Mouse (Mus musculus) G1E (cell line): ENCODE measurements around the gene Golga2.

Experiments used
- CTCF ChIP-seq: IDR thresholded peaks from 2 replicates; pipeline ENCODE4 v1.5.1; 2012; ENCODE audit warnings: low read depth, low read length, inconsistent platforms, mixed read lengths
- GATA1 ChIP-seq: IDR thresholded peaks from 2 replicates; pipeline ENCODE4 v1.6.1; 2012; ENCODE audit warnings: borderline replicate concordance, low read length, inconsistent platforms, mixed read lengths
- GATA2 ChIP-seq: IDR thresholded peaks from 2 replicates; pipeline ENCODE4 v1.6.1; 2012; ENCODE audit warnings: low read depth, low read length, inconsistent platforms, borderline replicate concordance
- POLR2AphosphoS5 ChIP-seq: IDR thresholded peaks from 2 replicates; pipeline ENCODE4 v1.6.1; 2012; ENCODE audit warnings: low read depth, low read length, inconsistent platforms; ENCODE audit not compliant: insufficient replicate concordance
- TAL1 ChIP-seq: conservative IDR thresholded peaks from 2 replicates; pipeline ENCODE4 v1.6.1; 2012; ENCODE audit warnings: low read depth, low read length, inconsistent platforms, mixed read lengths

- TF ChIP-seq CTCF (no peak), GATA1 (no peak), GATA2 (no peak), POLR2AphosphoS5 (no peak), TAL1 (no peak)
Observed at GRCm38 (mm10) chr2:32251791-32252527, 35.2 kb upstream of the Golga2 start.
